Mouse (Mus musculus) liver, postnatal 0 days (tissue): ENCODE results near the gene Amdhd1.

Source experiments
- CTCF ChIP-seq: sonication (generic); IDR thresholded peaks from 2 replicates; pipeline ENCODE4 v1.5.1; 2016; ENCODE audit warnings: antibody characterized with exemption, low read depth
- EP300 ChIP-seq: IDR thresholded peaks from 2 replicates; pipeline ENCODE4 v1.6.1; 2016; ENCODE audit warnings: antibody characterized with exemption, low read depth, mild to moderate bottlenecking

GRCm38 (mm10) chr10:93540431-93541210, 788 bp upstream of the Amdhd1 start, which contains the start of gene Ccdc38:
- TF ChIP-seq CTCF (no peak), EP300 (no peak)
